Mouse (Mus musculus) myocyte (in vitro differentiated cells): Measurements from ENCODE around the gene Ada. TPM values are rescaled to one million over a fixed set of nuclear protein-coding genes. Genes with fewer than 3 reads are reported as not detected.
"Not testable (repeated sequence)": the region's sequence is repeated elsewhere in the genome, so short reads cannot be mapped to it uniquely, and the experiment has no call there.

ENCODE experiments used
- H3K27me3 ChIP-seq: one replicate; pipeline ENCODE4 v1.6.1; 2011; ENCODE audit not compliant: control insufficient read depth, insufficient read depth, insufficient read length
- H3K36me3 ChIP-seq: one replicate; pipeline ENCODE4 v1.6.1; 2011; ENCODE audit not compliant: control insufficient read depth, insufficient read depth
- H3K4me2 ChIP-seq: one replicate; pipeline ENCODE4 v1.6.1; 2011; ENCODE audit warnings: low read depth, control low read depth
- H3K4me3 ChIP-seq: one replicate; pipeline ENCODE4 v1.5.1; 2011; ENCODE audit warnings: mild to moderate bottlenecking, control low read depth, moderate library complexity
- H3K79me2 ChIP-seq: one replicate; pipeline ENCODE4 v1.6.1; 2011; ENCODE audit not compliant: control insufficient read depth, insufficient read depth
- H3ac ChIP-seq: one replicate; pipeline ENCODE4 v1.6.1; 2011; ENCODE audit not compliant: control insufficient read depth, insufficient read length
- CEBPB ChIP-seq: IDR thresholded peaks from 2 replicates; pipeline ENCODE4 v1.6.1; 2011; ENCODE audit warnings: mild to moderate bottlenecking, moderate library complexity; ENCODE audit not compliant: poor library complexity, insufficient read depth, severe bottlenecking
- E2F4 ChIP-seq: IDR thresholded peaks from one replicate; pipeline ENCODE4 v1.6.1; 2011; ENCODE audit warnings: mild to moderate bottlenecking, control low read depth, moderate library complexity; ENCODE audit not compliant: insufficient read depth
- MAX ChIP-seq: IDR thresholded peaks from one replicate; pipeline ENCODE4 v1.6.1; 2011; ENCODE audit warnings: low read depth, mild to moderate bottlenecking, control low read depth
- MYOD1 ChIP-seq, 3 experiments: IDR thresholded peaks; one replicate each; pipeline ENCODE4 v1.6.1; 2011; ENCODE audit warnings: control low read depth in 2 of 3, low read depth in 2 of 3, mild to moderate bottlenecking in 2 of 3, moderate library complexity in 1 of 3; ENCODE audit not compliant: insufficient read length in 2 of 3, control insufficient read depth in 1 of 3
- MYOG ChIP-seq, 3 experiments: IDR thresholded peaks; one replicate each; pipeline ENCODE4 v1.6.1; 2011; ENCODE audit warnings: control low read depth in 2 of 3, low read depth in 2 of 3, mild to moderate bottlenecking in 2 of 3; ENCODE audit not compliant: insufficient read length in 2 of 3, control insufficient read depth in 1 of 3, insufficient read depth in 1 of 3
- POLR2A ChIP-seq: IDR thresholded peaks from one replicate; pipeline ENCODE4 v1.6.1; 2011; ENCODE audit warnings: low read depth, mild to moderate bottlenecking, control low read depth, moderate library complexity; ENCODE audit not compliant: insufficient read length
- POLR2AphosphoS2 ChIP-seq: IDR thresholded peaks from one replicate; pipeline ENCODE4 v1.6.1; 2011; ENCODE audit warnings: low read depth, control low read depth; ENCODE audit not compliant: insufficient read length
- REST ChIP-seq: IDR thresholded peaks from one replicate; pipeline ENCODE4 v1.6.1; 2011; ENCODE audit warnings: mild to moderate bottlenecking, control low read depth, moderate library complexity; ENCODE audit not compliant: insufficient read depth, insufficient read length
- SRF ChIP-seq: IDR thresholded peaks from one replicate; pipeline ENCODE4 v1.6.1; 2011; ENCODE audit warnings: low read depth; ENCODE audit not compliant: control insufficient read depth, insufficient read length
- TCF12 ChIP-seq: IDR thresholded peaks from one replicate; pipeline ENCODE4 v1.6.1; 2011; ENCODE audit warnings: mild to moderate bottlenecking, control low read depth; ENCODE audit not compliant: poor library complexity, insufficient read depth, severe bottlenecking
- TCF3 ChIP-seq: IDR thresholded peaks from one replicate; pipeline ENCODE4 v1.6.1; 2011; ENCODE audit warnings: low read depth, control low read depth; ENCODE audit not compliant: insufficient read length
- USF1 ChIP-seq: IDR thresholded peaks from one replicate; pipeline ENCODE4 v1.6.1; 2011; ENCODE audit warnings: low read depth, mild to moderate bottlenecking, control low read depth, moderate library complexity
- polyA plus RNA-seq: library from polyadenylated mRNA; unstranded; fragments of >200 nt; fragmentation: generic; extraction: Trizol; gene quantifications from one replicate; pipeline ENCODE4 v1.2.1, GENCODE M21; 2012; ENCODE audit warnings: missing spikeins

Gene Ada
- polyA plus RNA-seq, 1 experiment = 0.60 TPM

DNA sequence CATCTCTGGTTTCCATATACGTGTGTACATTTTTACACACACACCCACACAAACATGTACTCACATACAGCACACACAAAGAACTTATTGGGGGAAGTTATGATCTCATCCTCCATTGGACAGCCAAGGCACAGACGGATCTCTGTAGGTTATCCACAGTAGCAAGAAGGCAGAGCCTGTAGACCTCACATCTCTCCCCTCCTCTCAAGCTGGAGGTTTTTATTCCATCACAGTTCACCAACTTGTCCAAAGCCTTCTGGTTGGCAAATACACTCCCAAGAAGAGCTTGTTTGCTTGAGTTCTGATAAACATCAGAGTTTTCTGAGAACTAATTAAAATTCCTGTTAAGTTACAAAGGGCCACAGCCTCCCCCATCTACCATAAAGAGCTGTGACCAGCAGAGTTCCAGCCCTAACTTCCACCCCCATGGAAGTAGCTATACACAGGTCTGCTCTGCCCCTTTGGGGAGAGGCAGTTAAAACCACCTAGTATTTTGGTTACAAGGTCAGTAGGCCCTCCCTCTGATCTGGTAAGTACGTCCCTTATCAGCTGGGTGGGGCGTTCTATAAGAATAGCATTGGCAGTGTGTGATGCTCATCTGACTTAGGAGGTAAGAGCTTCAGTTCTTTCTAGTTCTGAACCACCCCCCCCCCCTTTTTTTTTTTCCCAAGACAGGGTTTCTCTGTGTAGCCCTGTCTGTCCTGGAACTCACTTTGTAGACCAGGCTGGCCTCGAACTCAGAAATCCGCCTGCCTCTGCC, 58.0 kb downstream of the Ada start:
- no peak for TF ChIP-seq MYOG (IDR thresholded peaks at IDR 0.05; ENCODE audit: control insufficient read depth in 1 of 3, insufficient read depth in 1 of 3, insufficient read length in 2 of 3, low read depth in 2 of 3)
- TF ChIP-seq TCF12 = no peak
- TF ChIP-seq POLR2AphosphoS2 = no peak
- TF ChIP-seq POLR2A = no peak
- no peak for TF ChIP-seq MYOD1 (IDR thresholded peaks at IDR 0.05; ENCODE audit: control insufficient read depth in 1 of 3, insufficient read length in 2 of 3, low read depth in 2 of 3)
- TF ChIP-seq USF1 = no peak
- no peak for TF ChIP-seq CEBPB
- no peak for TF ChIP-seq SRF
- TF ChIP-seq REST = no peak
- no peak for TF ChIP-seq TCF3
- TF ChIP-seq MAX = no peak
- no peak for TF ChIP-seq E2F4
- no peak overlapping the region for H3K4me2 ChIP-seq
- H3ac ChIP-seq = no peak overlapping the region
- H3K4me3 ChIP-seq = no peak overlapping the region
- H3K36me3 ChIP-seq = no peaks in the 10 kb centered on the region
- H3K79me2 ChIP-seq = peaks cover 32% of the 10 kb centered on the region
- no peaks in the 10 kb centered on the region for H3K27me3 ChIP-seq

DNA sequence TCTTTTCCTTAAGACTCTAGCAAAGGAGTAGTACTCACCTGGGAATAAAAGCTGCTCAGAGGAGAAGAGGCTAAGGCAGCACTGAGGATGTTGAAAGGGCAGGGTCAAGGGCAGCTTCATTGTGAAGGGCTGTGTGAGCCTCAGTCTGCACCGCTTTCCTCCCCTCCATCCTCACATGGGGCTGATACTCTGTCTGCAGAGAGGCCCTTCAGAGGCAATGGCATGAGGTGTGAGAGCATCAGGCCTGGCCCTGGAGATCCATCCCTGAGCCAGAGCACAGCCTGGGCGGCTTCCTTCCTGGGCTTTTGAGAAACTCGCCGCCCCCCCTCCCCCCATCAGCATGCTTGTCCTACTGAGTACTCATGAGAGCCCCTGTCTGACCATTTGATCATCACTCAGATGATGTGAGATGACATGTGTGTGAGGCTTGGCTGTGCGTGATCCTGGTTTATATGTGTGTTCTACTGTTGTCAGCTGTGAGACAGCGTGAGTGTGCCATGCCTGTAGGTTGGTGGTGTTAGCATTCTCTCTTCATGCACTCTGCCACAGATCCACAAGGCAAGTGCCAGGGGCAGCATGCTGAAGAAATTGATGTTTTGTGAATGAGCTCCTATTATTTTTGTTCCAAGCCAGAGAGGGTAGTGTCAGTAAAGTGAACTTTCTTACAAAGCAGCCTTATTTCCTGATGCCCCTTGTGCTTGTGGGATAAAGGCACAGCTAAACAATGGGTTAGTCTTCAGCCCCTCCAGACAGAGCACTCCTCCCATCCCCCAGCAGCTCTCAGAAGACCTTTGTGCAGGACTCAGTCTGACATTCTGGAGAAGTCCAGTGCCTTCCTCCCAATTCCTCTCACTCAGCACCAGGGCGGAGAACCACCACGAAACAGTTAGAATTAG, 59.4 kb downstream of the Ada start:
- H3K4me3 ChIP-seq = no peak overlapping the region
- H3K79me2 ChIP-seq = peaks cover 28% of the 10 kb centered on the region
- H3K4me2 ChIP-seq = no peak overlapping the region
- no peak for TF ChIP-seq POLR2A
- no peak overlapping the region for H3ac ChIP-seq
- H3K36me3 ChIP-seq = no peaks in the 10 kb centered on the region
- no peaks in the 10 kb centered on the region for H3K27me3 ChIP-seq

DNA sequence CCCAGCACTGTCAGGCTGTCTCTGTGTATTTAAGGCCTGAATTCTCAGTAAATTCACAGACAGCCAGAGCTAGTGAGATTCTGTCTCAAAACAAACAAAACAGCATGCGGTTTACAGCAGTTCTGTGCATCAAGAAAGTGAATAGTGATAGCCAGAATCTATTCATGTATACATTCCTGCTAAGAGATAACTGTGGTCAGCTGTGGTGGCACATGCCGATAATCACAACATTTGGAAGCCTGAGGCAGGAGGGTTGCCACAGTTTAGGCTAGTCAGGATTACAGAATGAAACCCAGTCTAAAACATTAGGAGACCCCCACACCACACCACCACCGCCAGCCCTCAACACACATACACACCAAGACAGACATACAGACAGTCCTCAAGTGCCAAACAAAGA, 60.3 kb downstream of the Ada start:
- peaks cover 19% of the 10 kb centered on the region for H3K79me2 ChIP-seq
- no peak overlapping the region for H3ac ChIP-seq
- H3K4me3 ChIP-seq = no peak overlapping the region
- no peaks in the 10 kb centered on the region for H3K36me3 ChIP-seq
- no peak overlapping the region for H3K4me2 ChIP-seq
- TF ChIP-seq MYOG (IDR thresholded peaks at IDR 0.05; ENCODE audit: control insufficient read depth in 1 of 3, insufficient read depth in 1 of 3, insufficient read length in 2 of 3, low read depth in 2 of 3) = no peak
- TF ChIP-seq MYOD1 (IDR thresholded peaks at IDR 0.05; ENCODE audit: control insufficient read depth in 1 of 3, insufficient read length in 2 of 3, low read depth in 2 of 3) = no peak
- TF ChIP-seq CEBPB = no peak
- no peak for TF ChIP-seq E2F4
- no peak for TF ChIP-seq REST
- no peak for TF ChIP-seq POLR2AphosphoS2
- H3K27me3 ChIP-seq = no peaks in the 10 kb centered on the region

DNA sequence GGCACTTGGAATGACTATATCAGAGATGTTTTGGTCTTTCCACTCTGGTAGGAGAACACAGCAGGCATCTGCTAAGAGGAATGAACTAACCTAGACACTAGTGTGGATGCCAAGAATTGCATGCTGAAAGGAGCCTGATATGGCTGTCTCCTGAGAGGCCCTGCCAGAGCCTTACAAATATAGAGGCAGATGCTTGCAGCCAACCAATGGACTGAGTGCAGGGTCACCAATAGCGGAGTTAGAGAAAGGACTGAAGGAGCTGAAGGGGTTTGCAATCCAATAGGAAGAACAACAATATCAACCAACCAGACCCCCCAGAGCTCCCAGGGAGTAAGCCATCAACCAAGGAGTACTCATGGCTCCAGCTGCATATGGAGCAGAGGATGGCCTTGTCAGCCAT, 61.7 kb downstream of the Ada start:
- not testable (repeated sequence) for H3K4me3 ChIP-seq, H3K4me2 ChIP-seq, H3K27me3 ChIP-seq, H3K36me3 ChIP-seq, H3ac ChIP-seq
- H3K79me2 ChIP-seq = peaks cover 14% of the 10 kb centered on the region

DNA sequence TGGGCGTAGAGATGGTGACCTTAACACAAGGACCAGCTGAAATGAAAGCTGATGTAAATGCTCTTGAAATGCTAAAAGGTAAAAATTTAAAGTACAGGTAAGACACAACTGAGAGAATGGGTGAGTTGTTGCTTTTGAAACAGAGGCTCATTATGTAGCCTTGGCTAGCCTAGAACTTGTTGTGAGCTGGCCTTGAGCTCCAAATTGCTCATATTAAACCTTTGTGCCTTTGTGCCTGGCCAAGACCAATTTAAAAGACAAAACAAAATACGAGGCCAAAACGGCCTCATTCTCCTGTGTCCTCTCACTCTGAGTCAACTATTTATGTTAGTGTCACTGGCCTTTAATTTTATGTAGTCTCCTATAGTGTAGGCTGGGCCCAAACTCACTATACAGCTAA, 63.2 kb downstream of the Ada start:
- no peak for TF ChIP-seq SRF
- no peak for TF ChIP-seq TCF12
- TF ChIP-seq MYOD1 (IDR thresholded peaks at IDR 0.05; ENCODE audit: control insufficient read depth in 1 of 3, insufficient read length in 2 of 3, low read depth in 2 of 3) = no peak
- TF ChIP-seq MAX = no peak
- no peak for TF ChIP-seq REST
- TF ChIP-seq CEBPB = no peak
- no peak for TF ChIP-seq POLR2A
- no peak for TF ChIP-seq TCF3
- TF ChIP-seq USF1 = no peak
- no peak for TF ChIP-seq MYOG (IDR thresholded peaks at IDR 0.05; ENCODE audit: control insufficient read depth in 1 of 3, insufficient read depth in 1 of 3, insufficient read length in 2 of 3, low read depth in 2 of 3)
- no peak for TF ChIP-seq E2F4
- TF ChIP-seq POLR2AphosphoS2 = no peak
- Histone ChIP-seq H3K79me2 (peaks cover 28% of the 10 kb centered on the region), H3K4me3 (no peak overlapping the region), H3K36me3 (no peaks in the 10 kb centered on the region), H3K4me2 (peak overlapping the region; percentile 69), H3ac (no peak overlapping the region), H3K27me3 (no peaks in the 10 kb centered on the region)
